Mouse (Mus musculus) adrenal gland, adult 10 weeks (tissue): ENCODE results near the gene Ecsit. TPM values are rescaled to one million over a fixed set of nuclear protein-coding genes. Genes with fewer than 3 reads are reported as not detected.

Experiments
- polyA plus RNA-seq: library from polyadenylated mRNA; stranded (reverse); fragments of 350-450 nt; fragmentation: Illumina TruSeq; extraction: RNeasy Lipid Tissue Mini Kit (QIAGEN cat#74804); gene quantifications from one replicate; pipeline ENCODE4 v1.2.3, GENCODE M21; 2014; ENCODE audit warnings: low read depth, low replicate concordance

Ecsit gene
- 4.3 TPM for polyA plus RNA-seq

GRCm38 (mm10) chr9:22085022-22085834, at the start of gene Ecsit:
TSS of gene Ecsit (minus strand) at chr9:22085438.

DNA sequence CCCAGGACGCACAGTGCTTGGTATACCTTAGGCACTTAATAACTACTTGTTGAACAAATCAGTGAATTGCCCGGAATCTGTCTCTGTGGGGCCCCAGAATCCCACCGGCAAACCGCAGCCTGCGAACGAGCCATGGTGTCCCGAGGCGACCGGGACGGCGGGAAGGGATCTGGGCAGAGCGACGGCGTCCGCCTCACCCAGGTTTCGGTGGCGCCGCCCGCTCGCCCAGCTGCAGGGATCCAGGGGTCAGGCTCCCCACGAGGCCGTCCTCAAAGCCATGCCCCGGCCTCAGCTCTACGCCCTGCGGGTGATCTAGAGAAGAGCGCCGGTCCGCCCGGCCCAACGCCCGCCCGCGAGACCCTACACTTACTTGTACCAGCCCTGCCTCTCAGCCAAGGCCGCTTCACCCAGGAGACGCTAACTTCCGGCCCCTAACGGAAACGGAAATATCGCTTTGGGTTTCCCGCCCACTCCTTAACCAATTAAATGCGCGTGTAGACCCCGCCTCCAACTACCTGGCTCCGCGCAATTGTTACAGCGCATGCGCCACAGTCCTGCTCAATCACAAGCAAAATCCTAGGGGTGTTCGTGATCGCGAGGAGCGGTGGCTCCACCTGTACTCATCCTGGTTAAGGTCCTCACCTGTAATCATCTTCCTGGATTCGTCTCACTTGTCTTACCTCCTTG, 31.6 kb upstream of the Ecsit start, which contains the start of gene Elof1:
Gene Elof1 (minus strand): TSS at position 433 of the 687 bp plus-strand sequence.

DNA sequence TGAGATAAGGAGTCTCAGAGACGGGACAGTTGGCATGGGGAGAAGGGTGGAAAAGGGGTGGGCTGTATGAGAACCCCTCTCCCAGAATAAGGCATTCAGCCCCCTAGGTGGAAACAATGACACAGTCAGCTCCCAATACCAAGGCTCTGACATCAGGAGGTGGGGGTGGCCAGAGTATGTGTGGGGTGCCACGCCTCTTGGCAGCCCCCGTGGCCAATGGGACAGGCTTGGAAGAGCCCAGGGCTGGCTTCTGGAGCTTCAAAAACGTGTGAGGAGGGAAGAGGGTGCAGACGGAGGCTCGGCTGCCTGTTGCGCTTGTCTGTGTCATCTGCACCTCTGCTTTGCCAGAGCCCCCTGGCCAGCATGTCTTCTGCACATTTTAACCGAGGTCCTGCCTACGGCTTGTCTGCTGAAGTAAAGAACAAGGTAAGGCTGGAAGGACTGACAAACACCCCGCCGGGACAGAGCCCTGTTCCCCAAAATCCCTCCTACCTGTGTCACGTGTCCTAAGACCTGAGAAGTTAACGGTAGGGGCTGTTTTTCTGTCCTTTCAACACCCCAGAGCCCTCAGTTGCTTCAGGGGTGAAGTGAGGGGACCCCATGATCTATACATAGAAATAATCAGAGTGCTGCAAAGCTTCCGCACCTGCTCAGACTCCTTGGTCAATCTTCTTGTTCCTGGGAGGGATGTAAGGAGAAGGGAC, 13.9 kb upstream of the Ecsit start, which contains the start of gene Cnn1:
Gene Cnn1 (plus strand): TSS at position 224 of the 704 bp plus-strand sequence.

DNA sequence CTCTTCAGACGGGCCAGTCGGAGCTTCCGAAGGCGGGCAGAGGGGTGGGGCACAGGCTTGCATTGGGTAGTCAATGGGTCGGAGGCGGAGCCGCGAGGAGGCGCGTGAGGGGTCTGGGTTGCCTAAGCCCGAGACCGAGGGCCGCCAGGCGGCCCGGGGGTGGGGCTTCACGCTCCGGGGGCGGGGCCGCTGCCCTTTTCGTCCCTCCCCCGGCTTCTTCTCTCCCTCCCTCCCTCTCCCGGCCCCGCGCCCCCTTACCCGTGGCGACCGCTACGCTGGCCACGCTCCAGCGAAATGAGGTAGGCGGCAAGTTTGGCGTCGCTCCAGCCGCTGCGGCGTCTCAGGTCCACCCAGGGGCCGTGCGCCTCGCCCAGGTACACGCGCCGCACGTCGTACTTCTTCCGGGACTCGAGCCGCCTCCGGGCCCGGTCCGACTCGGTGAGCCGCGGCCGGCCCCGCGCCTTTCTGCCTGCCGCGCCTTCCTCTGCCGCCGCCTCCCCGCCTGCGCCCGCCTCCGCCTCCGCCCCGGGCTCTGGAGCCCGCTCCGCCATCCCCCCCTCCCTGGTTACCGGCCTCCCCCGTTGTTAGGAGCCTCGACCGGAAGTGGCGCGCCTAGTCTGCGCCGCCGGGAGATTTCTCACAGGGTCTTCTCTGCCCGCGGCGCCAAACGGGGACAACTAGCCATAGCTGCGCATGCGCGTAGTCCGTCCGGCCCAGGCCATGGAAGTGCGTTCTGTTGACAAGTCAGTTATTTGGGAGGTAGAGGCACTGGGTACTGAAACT, 14.3 kb downstream of the Ecsit start, which contains the start of the genes Gm49318 and Zfp653:
Gene Gm49318 (minus strand): TSS at position 469 of the 783 bp plus-strand sequence.
Gene Zfp653 (minus strand): TSS at position 586 of the 783 bp plus-strand sequence.

GRCm38 (mm10) chr9:22051958-22052254, 33.3 kb downstream of the Ecsit start, which contains the start of gene Elavl3:
TSS of gene Elavl3 (minus strand) at chr9:22052023.

Other genes starting within 250 kb of the Ecsit start
- gene Angptl8, start 249.9 kb downstream of the Ecsit start, polyA plus RNA-seq = not detected
- gene Dock6, start 232.8 kb downstream of the Ecsit start, polyA plus RNA-seq = 2.9 TPM
- 14.0 TPM for gene Rab3d, start 167.2 kb downstream of the Ecsit start, polyA plus RNA-seq
- 0.99 TPM for gene Ccdc159, start 158.0 kb downstream of the Ecsit start, polyA plus RNA-seq
- 8.9 TPM for gene Tmem205, start 157.9 kb downstream of the Ecsit start, polyA plus RNA-seq
- 2.2 TPM for gene Plppr2, start 148.4 kb downstream of the Ecsit start, polyA plus RNA-seq
- 10.1 TPM for gene Swsap1, start 129.7 kb downstream of the Ecsit start, polyA plus RNA-seq
- gene Epor, start 121.9 kb downstream of the Ecsit start, polyA plus RNA-seq = not detected
- 2.8 TPM for gene Rgl3, start 96.0 kb downstream of the Ecsit start, polyA plus RNA-seq
- gene Ccdc151, start 82.8 kb downstream of the Ecsit start, polyA plus RNA-seq = 0.76 TPM
- gene Prkcsh, start 82.6 kb downstream of the Ecsit start, polyA plus RNA-seq = 10.0 TPM
- gene Elavl3, start 33.4 kb downstream of the Ecsit start, polyA plus RNA-seq = 1.1 TPM
- gene Gm49318, start 14.2 kb downstream of the Ecsit start, polyA plus RNA-seq = not detected
- not detected for gene Zfp653, start 14.1 kb downstream of the Ecsit start, polyA plus RNA-seq
- gene Cnn1, start 13.8 kb upstream of the Ecsit start, polyA plus RNA-seq = 3.6 TPM
- 8.3 TPM for gene Elof1, start 31.7 kb upstream of the Ecsit start, polyA plus RNA-seq
- 5.2 TPM for gene Acp5, start 50.3 kb upstream of the Ecsit start, polyA plus RNA-seq
- gene Pigyl, start 71.4 kb upstream of the Ecsit start, polyA plus RNA-seq = 5.1 TPM
- 6.4 TPM for gene Zfp872, start 102.7 kb upstream of the Ecsit start, polyA plus RNA-seq
- gene Zfp809, start 140.3 kb upstream of the Ecsit start, polyA plus RNA-seq = 105 TPM
- 0.64 TPM for gene Zfp599, start 174.5 kb upstream of the Ecsit start, polyA plus RNA-seq
- gene Zfp810, start 222.2 kb upstream of the Ecsit start, polyA plus RNA-seq = 18.8 TPM